Mouse (Mus musculus) spleen, adult 2 months (tissue): ENCODE results near the gene Gm20489.

Experiments used
- CTCF ChIP-seq: fragments of 200-500 bp; IDR thresholded peaks from 2 replicates; pipeline ENCODE4 v1.5.1; 2011; ENCODE audit warnings: mild to moderate bottlenecking, inconsistent platforms; ENCODE audit not compliant: insufficient read depth, insufficient read length, insufficient replicate concordance; ENCODE audit errors: extremely low read depth
- POLR2A ChIP-seq: fragments of 200-500 bp; IDR thresholded peaks from 2 replicates; pipeline ENCODE4 v1.6.1; 2011; ENCODE audit warnings: low read depth, low read length, inconsistent platforms

DNA sequence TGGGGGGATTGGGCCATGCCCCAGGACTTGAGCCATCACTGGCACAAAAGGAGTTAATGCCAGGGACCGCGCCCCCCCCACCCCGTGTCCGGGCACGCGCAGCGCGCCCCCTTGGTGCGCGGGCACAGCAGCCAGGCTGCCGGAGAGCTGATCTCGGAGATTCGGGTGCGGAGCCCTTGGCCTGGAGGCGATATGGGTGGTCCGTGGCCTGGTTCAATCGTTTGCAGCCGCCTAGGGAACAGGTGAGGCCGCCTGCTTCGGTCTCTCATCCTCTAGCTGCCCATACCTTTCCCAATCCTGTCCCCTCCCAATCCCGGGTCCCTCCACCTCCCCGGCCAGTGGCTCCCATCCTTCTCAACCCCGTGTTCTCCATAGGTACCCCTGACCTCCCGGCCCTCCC, 30.2 kb upstream of the Gm20489 start, which contains the start of gene Nlgn3:
- no peak for TF ChIP-seq POLR2A
- no peak for TF ChIP-seq CTCF
